Mouse (Mus musculus): ENCODE data around the gene E2f1. TPM values are rescaled to one million over a fixed set of nuclear protein-coding genes. Genes with fewer than 3 reads are reported as not detected.

The E2f1 gene
- polyA plus RNA-seq, 1 experiment from 2014 or later, result 15.3 TPM

DNA sequence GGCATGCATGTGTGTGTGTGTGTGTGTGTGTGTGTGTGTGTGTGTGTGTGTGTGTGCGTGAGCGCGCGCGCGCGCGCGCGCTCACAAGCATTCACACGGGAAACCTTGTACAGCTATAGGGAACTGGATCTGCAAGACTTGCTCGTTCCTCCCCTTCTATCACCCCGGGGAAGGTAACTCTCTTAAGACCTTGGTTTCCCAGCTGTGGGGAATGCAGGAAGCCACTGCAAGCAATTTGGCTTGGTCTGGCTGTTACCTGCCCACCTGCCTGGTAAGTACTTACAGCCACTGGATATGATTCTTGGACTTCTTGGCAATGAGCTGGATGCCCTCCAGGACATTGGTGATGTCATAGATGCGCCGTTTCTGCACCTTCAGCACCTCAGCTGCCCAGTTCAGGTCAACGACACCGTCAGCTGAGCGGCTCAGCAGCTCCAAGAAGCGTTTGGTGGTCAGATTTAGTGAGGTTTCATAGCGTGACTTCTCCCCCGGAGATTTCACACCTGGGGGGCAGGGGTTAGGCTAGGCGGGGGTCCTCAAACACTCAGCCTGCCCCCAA lies 6.0 kb downstream of the E2f1 start:
- Histone ChIP-seq H3K27ac (ENCODE audit: low read depth, low read length) (no peak overlapping the region), H3K27me3 (ENCODE audit: control insufficient read depth, insufficient read depth, low read length) (no peaks in the 10 kb centered on the region), H3K4me2 (no peak overlapping the region), H3K4me1 (ENCODE audit: control insufficient read depth, insufficient read depth, low read length) (peaks cover 32% of the 10 kb centered on the region), H3K36me3 (ENCODE audit: control insufficient read depth, insufficient read depth, low read length) (peaks cover 13% of the 10 kb centered on the region), H3K9ac (ENCODE audit: low read length) (no peak overlapping the region), H3K9me3 (ENCODE audit: control insufficient read depth, low read length) (no peaks in the 10 kb centered on the region), H3K4me3 (ENCODE audit: low read depth, low read length) (no peak overlapping the region)
- 93% methylated on average over 22 of the region's 22 CpGs for WGBS
- ATAC-seq (ENCODE audit: low FRiP score) (no peak), DNase-seq (ENCODE audit: low spot score, missing footprints) (no peak)

DNA sequence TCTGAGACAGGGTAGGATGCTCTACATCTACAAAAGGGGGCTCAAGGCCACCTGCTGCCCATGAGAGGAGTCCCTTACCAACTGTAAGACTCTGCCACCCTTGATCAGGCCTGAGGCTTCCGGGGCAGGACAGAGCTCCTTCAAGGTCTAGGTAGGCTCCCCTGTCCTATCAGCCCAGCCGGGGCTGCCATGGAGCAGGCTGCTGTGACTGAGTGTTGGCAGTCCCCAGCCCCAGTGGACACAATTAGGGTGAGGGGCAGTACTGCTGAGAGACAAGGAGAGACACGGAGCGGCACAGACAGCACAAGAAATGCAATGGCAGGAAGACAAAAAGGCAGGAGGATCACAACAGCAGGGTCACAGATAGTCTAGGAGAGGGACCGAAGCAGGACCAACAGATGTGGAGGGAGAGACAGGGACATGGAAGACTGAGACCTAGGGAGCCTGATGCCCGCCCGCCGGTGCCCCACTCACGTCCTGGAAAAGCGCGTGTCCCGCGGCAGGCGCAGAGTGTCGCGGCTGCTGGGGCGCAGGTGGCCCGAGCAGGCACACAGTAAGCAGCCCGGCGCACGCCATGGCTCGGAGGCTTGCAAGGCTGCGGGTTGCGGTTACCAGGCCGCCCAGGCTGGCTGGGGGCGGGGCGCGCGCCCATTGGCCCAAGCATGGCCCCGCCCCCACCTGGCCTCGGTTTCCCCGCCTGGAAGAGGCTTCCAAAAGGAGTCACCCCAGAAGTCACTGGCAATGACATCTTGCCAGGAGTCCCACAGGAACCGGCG lies 11.2 kb downstream of the E2f1 start, which contains the start of gene Necab3:
Gene Necab3 (minus strand): TSS at position 627 of the 776 bp plus-strand sequence.
- peak within 1 kb of the TSS; percentile 55 for H3K4me2 ChIP-seq
- WGBS, result 3% methylated on average over 34 of the region's 34 CpGs
- H3K27me3 ChIP-seq (ENCODE audit: control insufficient read depth, insufficient read depth, low read length), result no peaks in the 10 kb centered on the region
- peaks cover 13% of the 10 kb centered on the region for H3K36me3 ChIP-seq (ENCODE audit: control insufficient read depth, insufficient read depth, low read length)
- 0 out of 2 replicates have a peak within 1 kb of the TSS, but pooled peaks have one; percentile 25 for H3K27ac ChIP-seq (ENCODE audit: low read depth, low read length)
- H3K9ac ChIP-seq (ENCODE audit: low read length), result peak within 1 kb of the TSS; percentile 63
- peaks cover 12% of the 10 kb centered on the region for H3K4me1 ChIP-seq (ENCODE audit: control insufficient read depth, insufficient read depth, low read length)
- ATAC-seq (ENCODE audit: low FRiP score) (peak; percentile 78), DNase-seq (ENCODE audit: low spot score, missing footprints) (peak; percentile 94)
- H3K9me3 ChIP-seq (ENCODE audit: control insufficient read depth, low read length), result no peaks in the 10 kb centered on the region
- peak within 1 kb of the TSS; percentile 23 for H3K4me3 ChIP-seq (ENCODE audit: low read depth, low read length)

- WGBS, result 57% methylated on average over 5 of the region's 5 CpGs
- peaks cover 14% of the 10 kb centered on the region for H3K4me1 ChIP-seq (ENCODE audit: control insufficient read depth, insufficient read depth, low read length)
- H3K4me2 ChIP-seq, result no peak overlapping the region
- DNase-seq (ENCODE audit: low spot score, missing footprints) (no peak), ATAC-seq (ENCODE audit: low FRiP score) (no peak)
- H3K27me3 ChIP-seq (ENCODE audit: control insufficient read depth, insufficient read depth, low read length), result no peaks in the 10 kb centered on the region; the same call in 1 of the 2 replicates
- H3K27ac ChIP-seq (ENCODE audit: low read depth, low read length), result no peak overlapping the region
- no peaks in the 10 kb centered on the region for H3K9me3 ChIP-seq (ENCODE audit: control insufficient read depth, low read length)
- H3K9ac ChIP-seq (ENCODE audit: low read length), result no peak overlapping the region
- peaks cover 10% of the 10 kb centered on the region for H3K36me3 ChIP-seq (ENCODE audit: control insufficient read depth, insufficient read depth, low read length)
- H3K4me3 ChIP-seq (ENCODE audit: low read depth, low read length), result no peak overlapping the region
These were observed 12.4 kb downstream of the E2f1 start for GRCm38 (mm10) chr2:154557184-154557832.

DNA sequence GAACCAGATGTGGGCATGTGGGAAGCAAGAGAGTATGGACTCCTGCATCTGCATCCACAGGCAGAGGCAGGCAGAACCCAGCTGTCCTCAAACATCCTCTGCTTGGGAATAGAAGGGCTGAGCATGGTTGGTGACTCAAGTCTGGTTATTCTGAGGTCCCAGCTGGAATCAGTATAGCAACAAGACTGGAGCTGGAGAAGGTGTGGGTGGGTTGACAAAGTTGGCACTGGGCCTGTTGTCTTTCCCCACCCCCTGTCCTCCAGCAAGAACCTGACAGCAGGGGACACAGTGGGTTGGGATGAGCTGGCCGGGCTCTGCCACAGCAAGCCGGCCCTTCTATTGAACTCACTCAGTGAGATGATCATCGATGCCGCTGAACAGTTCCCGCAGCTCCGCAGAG lies 14.5 kb downstream of the E2f1 start:
- no peak overlapping the region for H3K9ac ChIP-seq (ENCODE audit: low read length)
- no peak overlapping the region for H3K27ac ChIP-seq (ENCODE audit: low read depth, low read length)
- 83% methylated on average over 6 of the region's 6 CpGs for WGBS
- no peak overlapping the region for H3K4me3 ChIP-seq (ENCODE audit: low read depth, low read length)
- peaks cover 3% of the 10 kb centered on the region; the same call in 1 of the 2 replicates for H3K36me3 ChIP-seq (ENCODE audit: control insufficient read depth, insufficient read depth, low read length)
- DNase-seq (ENCODE audit: low spot score, missing footprints) (no peak), ATAC-seq (ENCODE audit: low FRiP score) (no peak)
- no peaks in the 10 kb centered on the region for H3K9me3 ChIP-seq (ENCODE audit: control insufficient read depth, low read length)
- H3K4me2 ChIP-seq, result no peak overlapping the region
- peaks cover 18% of the 10 kb centered on the region for H3K4me1 ChIP-seq (ENCODE audit: control insufficient read depth, insufficient read depth, low read length)
- H3K27me3 ChIP-seq (ENCODE audit: control insufficient read depth, insufficient read depth, low read length), result peaks cover 17% of the 10 kb centered on the region

DNA sequence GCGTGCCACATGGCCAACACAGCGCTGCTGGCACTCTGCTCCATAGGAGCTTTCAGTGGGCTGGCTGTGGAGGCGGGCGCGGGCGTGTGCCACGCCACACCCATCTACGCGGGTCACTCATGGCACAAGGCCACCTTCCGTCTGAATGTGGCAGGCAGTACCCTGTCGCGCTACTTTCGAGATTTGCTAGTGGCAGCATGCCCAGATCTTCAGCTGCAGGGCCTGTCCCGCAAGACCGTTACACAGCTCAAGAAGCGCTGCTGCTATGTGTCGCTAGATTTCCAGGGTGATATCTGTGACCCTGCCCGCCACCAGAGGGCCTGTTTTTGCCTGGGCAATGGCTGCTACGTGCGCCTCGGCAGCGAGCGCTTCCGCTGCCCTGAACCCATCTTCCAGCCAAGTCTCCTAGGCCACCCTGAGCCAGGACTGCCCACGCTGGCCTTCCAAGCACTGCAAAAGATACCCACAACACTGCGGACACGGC lies 17.2 kb downstream of the E2f1 start:
- H3K27ac ChIP-seq (ENCODE audit: low read depth, low read length), result no peak overlapping the region
- H3K9me3 ChIP-seq (ENCODE audit: control insufficient read depth, low read length), result no peaks in the 10 kb centered on the region
- 31% methylated on average over 27 of the region's 27 CpGs for WGBS
- H3K4me3 ChIP-seq (ENCODE audit: low read depth, low read length), result no peak overlapping the region
- peaks cover 20% of the 10 kb centered on the region for H3K27me3 ChIP-seq (ENCODE audit: control insufficient read depth, insufficient read depth, low read length)
- peaks cover 3% of the 10 kb centered on the region; the same call in 1 of the 2 replicates for H3K36me3 ChIP-seq (ENCODE audit: control insufficient read depth, insufficient read depth, low read length)
- H3K4me2 ChIP-seq, result peak overlapping the region; percentile 22; the same call in 1 of the 2 replicates
- ATAC-seq (ENCODE audit: low FRiP score) (peak; percentile 14; the same call in 1 of the 2 replicates), DNase-seq (ENCODE audit: low spot score, missing footprints) (peak; percentile 89)
- H3K4me1 ChIP-seq (ENCODE audit: control insufficient read depth, insufficient read depth, low read length), result peaks cover 16% of the 10 kb centered on the region
- H3K9ac ChIP-seq (ENCODE audit: low read length), result 0 out of 2 replicates have a peak overlapping the region, but pooled peaks have one; percentile 14

DNA sequence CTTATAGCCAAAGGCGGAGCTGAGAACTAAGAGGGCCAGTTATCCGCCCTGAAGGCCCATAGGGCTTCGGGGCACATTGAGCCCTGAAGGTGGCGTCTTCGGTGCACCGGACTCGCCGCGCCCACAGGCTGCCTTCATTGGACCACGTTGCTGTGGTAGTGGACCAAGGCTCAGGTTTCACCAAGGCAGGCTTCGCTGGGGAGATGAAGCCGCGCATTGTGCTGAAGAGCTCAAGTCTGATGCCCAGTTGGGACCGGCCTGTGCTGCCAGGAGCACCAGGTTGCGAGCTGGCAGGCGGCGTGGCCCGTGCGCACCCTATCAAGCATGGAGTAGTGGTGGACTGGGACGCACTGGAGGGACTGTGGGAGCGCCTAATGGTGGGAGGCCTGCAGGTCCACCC lies 17.8 kb downstream of the E2f1 start:
- H3K27ac ChIP-seq (ENCODE audit: low read depth, low read length), result no peak overlapping the region
- DNase-seq (ENCODE audit: low spot score, missing footprints), result no peak
- peaks cover 3% of the 10 kb centered on the region; the same call in 1 of the 2 replicates for H3K36me3 ChIP-seq (ENCODE audit: control insufficient read depth, insufficient read depth, low read length)
- ATAC-seq (ENCODE audit: low FRiP score), result 0 out of 2 replicates have a peak, but pooled peaks have one; percentile 2
- H3K4me3 ChIP-seq (ENCODE audit: low read depth, low read length), result no peak overlapping the region
- H3K4me2 ChIP-seq, result peak overlapping the region; percentile 22; the same call in 1 of the 2 replicates
- WGBS, result 32% methylated on average over 21 of the region's 21 CpGs
- no peaks in the 10 kb centered on the region for H3K9me3 ChIP-seq (ENCODE audit: control insufficient read depth, low read length)
- peaks cover 20% of the 10 kb centered on the region for H3K27me3 ChIP-seq (ENCODE audit: control insufficient read depth, insufficient read depth, low read length)
- H3K4me1 ChIP-seq (ENCODE audit: control insufficient read depth, insufficient read depth, low read length), result peaks cover 15% of the 10 kb centered on the region
- H3K9ac ChIP-seq (ENCODE audit: low read length), result 0 out of 2 replicates have a peak overlapping the region, but pooled peaks have one; percentile 14

DNA sequence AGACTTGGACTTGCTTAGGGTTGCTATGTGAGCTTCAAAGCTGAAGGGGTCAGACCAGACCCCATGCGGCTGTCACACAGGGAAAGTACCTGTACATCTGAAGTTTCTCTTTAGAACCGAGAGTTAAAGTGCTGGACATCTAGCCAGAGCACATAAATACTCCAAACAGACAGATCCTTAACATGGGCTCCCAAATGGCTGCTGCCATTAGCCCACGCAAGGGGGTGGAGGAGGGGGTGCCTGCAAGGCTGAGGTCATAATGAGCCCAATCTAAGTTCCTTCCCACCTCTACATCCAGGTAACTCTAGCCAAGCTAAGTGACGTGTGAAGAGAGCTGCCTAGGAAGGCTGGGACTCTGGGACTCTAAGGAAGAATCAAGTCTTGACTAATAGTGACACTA lies 18.2 kb downstream of the E2f1 start, which contains the start of gene Actl10:
Gene Actl10 (plus strand): TSS at position 301 of the 400 bp plus-strand sequence.
- H3K4me1 ChIP-seq (ENCODE audit: control insufficient read depth, insufficient read depth, low read length), result peaks cover 15% of the 10 kb centered on the region
- peaks cover 3% of the 10 kb centered on the region; the same call in 1 of the 2 replicates for H3K36me3 ChIP-seq (ENCODE audit: control insufficient read depth, insufficient read depth, low read length)
- ATAC-seq (ENCODE audit: low FRiP score) (no peak), DNase-seq (ENCODE audit: low spot score, missing footprints) (no peak)
- H3K9ac ChIP-seq (ENCODE audit: low read length), result 0 out of 2 replicates have a peak within 1 kb of the TSS, but pooled peaks have one; percentile 14
- WGBS, result 83% methylated on average over 4 of the region's 4 CpGs
- peaks cover 20% of the 10 kb centered on the region for H3K27me3 ChIP-seq (ENCODE audit: control insufficient read depth, insufficient read depth, low read length)
- peak within 1 kb of the TSS; percentile 22; the same call in 1 of the 2 replicates for H3K4me2 ChIP-seq
- no peak within 1 kb of the TSS for H3K27ac ChIP-seq (ENCODE audit: low read depth, low read length)
- no peak within 1 kb of the TSS for H3K4me3 ChIP-seq (ENCODE audit: low read depth, low read length)
- no peaks in the 10 kb centered on the region for H3K9me3 ChIP-seq (ENCODE audit: control insufficient read depth, low read length)

- H3K4me2 ChIP-seq, result no peak overlapping the region
- no peaks in the 10 kb centered on the region for H3K9me3 ChIP-seq (ENCODE audit: control insufficient read depth, low read length)
- H3K4me1 ChIP-seq (ENCODE audit: control insufficient read depth, insufficient read depth, low read length), result peaks cover 15% of the 10 kb centered on the region
- H3K9ac ChIP-seq (ENCODE audit: low read length), result no peak overlapping the region
- no peak overlapping the region for H3K27ac ChIP-seq (ENCODE audit: low read depth, low read length)
- peaks cover 20% of the 10 kb centered on the region for H3K27me3 ChIP-seq (ENCODE audit: control insufficient read depth, insufficient read depth, low read length)
- DNase-seq (ENCODE audit: low spot score, missing footprints), result no peak
- 82% methylated on average over 2 of the region's 2 CpGs for WGBS
- ATAC-seq (ENCODE audit: low FRiP score), result no peak
- peaks cover 3% of the 10 kb centered on the region; the same call in 1 of the 2 replicates for H3K36me3 ChIP-seq (ENCODE audit: control insufficient read depth, insufficient read depth, low read length)
- H3K4me3 ChIP-seq (ENCODE audit: low read depth, low read length), result no peak overlapping the region
These were observed 18.8 kb downstream of the E2f1 start for GRCm38 (mm10) chr2:154550937-154551336.

Data from midbrain, embryonic 11.5 days (tissue).